Mouse (Mus musculus) bone marrow macrophage, adult 2 months (primary cell): Measurements from ENCODE around the gene Gm8094. TPM values are rescaled to one million over a fixed set of nuclear protein-coding genes. Genes with fewer than 3 reads are reported as not detected.
"Not testable (repeated sequence)": the region's sequence is repeated elsewhere in the genome, so short reads cannot be mapped to it uniquely, and the experiment has no call there.

ENCODE experiments used
- H3K27ac ChIP-seq: 2 replicates; pipeline ENCODE4 v1.5.1; 2012; ENCODE audit warnings: low read depth, low read length; ENCODE audit not compliant: insufficient read depth
- H3K4me1 ChIP-seq: 2 replicates; pipeline ENCODE4 v1.6.1; 2012; ENCODE audit warnings: low read length; ENCODE audit not compliant: control insufficient read depth, insufficient read depth
- H3K4me3 ChIP-seq: 2 replicates; pipeline ENCODE4 v1.5.1; 2012; ENCODE audit warnings: mild to moderate bottlenecking, low read length, moderate library complexity; ENCODE audit not compliant: insufficient read depth
- polyA plus RNA-seq: library from polyadenylated mRNA; stranded (reverse); fragments of >200 nt; gene quantifications from 2 replicates; pipeline ENCODE4 v1.2.4, GENCODE M21; 2012; ENCODE audit not compliant: missing spikeins, insufficient read depth, insufficient read length

Gm8094 gene
- polyA plus RNA-seq, result not detected in 2 replicates

GRCm38 (mm10) chr14:43076543-43076942 lies at the start of gene Gm8094:
Gene Gm8094, minus strand, starts transcription at chr14:43076643.
- not testable (repeated sequence) for H3K27ac ChIP-seq, H3K4me3 ChIP-seq, H3K4me1 ChIP-seq

DNA sequence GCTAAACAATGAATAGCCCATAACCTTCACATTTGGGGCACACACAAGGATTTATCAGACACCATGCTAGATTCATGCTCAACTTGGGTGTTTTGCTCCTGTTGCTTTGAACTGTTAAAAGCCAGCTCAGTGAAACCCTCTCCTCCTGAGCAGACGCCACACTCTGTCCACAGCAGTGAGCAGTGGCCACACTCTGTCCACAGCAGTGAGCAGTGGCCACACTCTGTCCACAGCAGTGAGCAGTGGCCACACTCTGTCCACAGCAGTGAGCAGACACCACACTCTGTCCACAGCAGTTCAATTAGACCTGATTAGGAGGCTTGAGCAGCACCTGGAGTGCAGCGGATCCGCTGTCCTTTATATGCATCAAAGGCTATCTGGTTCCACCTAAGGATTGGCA lies 43.2 kb upstream of the Gm8094 start:
- not testable (repeated sequence) for H3K4me1 ChIP-seq

GRCm38 (mm10) chr14:43100301-43100700 lies 23.9 kb upstream of the Gm8094 start, which contains the start of gene Gm8104:
Gene Gm8104, plus strand, starts transcription at chr14:43100601.
- not testable (repeated sequence) for H3K4me1 ChIP-seq, H3K27ac ChIP-seq, H3K4me3 ChIP-seq

More for the DNA sequence above, 43.2 kb upstream of the Gm8094 start:
- H3K4me3 ChIP-seq, H3K27ac ChIP-seq: not testable (repeated sequence)

GRCm38 (mm10) chr14:43089103-43089919 lies 12.9 kb upstream of the Gm8094 start:
- not testable (repeated sequence) for H3K4me1 ChIP-seq, H3K4me3 ChIP-seq, H3K27ac ChIP-seq

- H3K4me3 ChIP-seq, H3K4me1 ChIP-seq, H3K27ac ChIP-seq: not testable (repeated sequence)
Observed at GRCm38 (mm10) chr14:43084936-43085730, 8.7 kb upstream of the Gm8094 start.

- H3K4me1 ChIP-seq, H3K27ac ChIP-seq, H3K4me3 ChIP-seq: not testable (repeated sequence)
Observed at GRCm38 (mm10) chr14:43060179-43060578, 16.3 kb downstream of the Gm8094 start.

DNA sequence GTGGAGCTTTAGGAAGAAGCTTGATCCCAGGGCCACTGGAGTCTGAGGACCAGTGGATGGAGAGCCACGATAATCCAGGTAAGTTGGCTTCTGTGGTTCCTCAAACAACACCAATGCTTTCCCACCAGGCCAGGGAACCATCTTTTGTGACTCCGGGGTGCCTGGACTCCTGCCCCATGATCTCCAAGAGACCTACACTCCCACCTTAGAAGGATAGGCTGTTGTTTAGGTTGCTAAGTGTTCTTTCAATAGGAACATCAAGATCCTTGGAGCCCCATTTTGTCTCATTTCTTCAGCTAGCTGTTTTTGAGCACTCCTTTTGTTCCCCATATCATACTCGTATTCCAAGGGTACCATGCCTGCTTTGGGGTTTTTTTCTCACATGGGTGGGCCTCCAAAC lies 18.4 kb downstream of the Gm8094 start:
- H3K4me1 ChIP-seq, H3K4me3 ChIP-seq, H3K27ac ChIP-seq: not testable (repeated sequence)

Other genes with a start within 250 kb of the Gm8094 start
- not detected in 2 replicates for gene Gm21977, start 223.2 kb downstream of the Gm8094 start, polyA plus RNA-seq
- not detected in 2 replicates for gene Gm8082, start 83.0 kb downstream of the Gm8094 start, polyA plus RNA-seq
- gene Gm10376, start 61.0 kb downstream of the Gm8094 start, polyA plus RNA-seq, result not detected in 2 replicates
- gene Gm8104, start 24.0 kb upstream of the Gm8094 start, polyA plus RNA-seq, result not detected in 2 replicates
- not detected in 2 replicates for gene Gm7233, start 103.2 kb upstream of the Gm8094 start, polyA plus RNA-seq
- not detected in 2 replicates for gene Gm8122, start 158.7 kb upstream of the Gm8094 start, polyA plus RNA-seq
- gene Gm8126, start 182.0 kb upstream of the Gm8094 start, polyA plus RNA-seq, result not detected in 2 replicates
- gene Gm9732, start 198.4 kb upstream of the Gm8094 start, polyA plus RNA-seq, result 0.73 TPM in 1 of 2 replicates, not detected in the other
- gene Gm8127, start 217.2 kb upstream of the Gm8094 start, polyA plus RNA-seq, result not detected in 2 replicates